Mouse (Mus musculus) myocyte (in vitro differentiated cells): Measurements from ENCODE around the gene Ttc28. TPM values are rescaled to one million over a fixed set of nuclear protein-coding genes. Genes with fewer than 3 reads are reported as not detected.

Experiments used
- H3K27me3 ChIP-seq: one replicate; pipeline ENCODE4 v1.6.1; 2011; ENCODE audit not compliant: control insufficient read depth, insufficient read depth, insufficient read length
- H3K36me3 ChIP-seq: one replicate; pipeline ENCODE4 v1.6.1; 2011; ENCODE audit not compliant: control insufficient read depth, insufficient read depth
- H3K4me2 ChIP-seq: one replicate; pipeline ENCODE4 v1.6.1; 2011; ENCODE audit warnings: low read depth, control low read depth
- H3K4me3 ChIP-seq: one replicate; pipeline ENCODE4 v1.5.1; 2011; ENCODE audit warnings: mild to moderate bottlenecking, control low read depth, moderate library complexity
- H3K79me2 ChIP-seq: one replicate; pipeline ENCODE4 v1.6.1; 2011; ENCODE audit not compliant: control insufficient read depth, insufficient read depth
- H3ac ChIP-seq: one replicate; pipeline ENCODE4 v1.6.1; 2011; ENCODE audit not compliant: control insufficient read depth, insufficient read length
- CEBPB ChIP-seq: IDR thresholded peaks from 2 replicates; pipeline ENCODE4 v1.6.1; 2011; ENCODE audit warnings: mild to moderate bottlenecking, moderate library complexity; ENCODE audit not compliant: poor library complexity, insufficient read depth, severe bottlenecking
- E2F4 ChIP-seq: IDR thresholded peaks from one replicate; pipeline ENCODE4 v1.6.1; 2011; ENCODE audit warnings: mild to moderate bottlenecking, control low read depth, moderate library complexity; ENCODE audit not compliant: insufficient read depth
- MAX ChIP-seq: IDR thresholded peaks from one replicate; pipeline ENCODE4 v1.6.1; 2011; ENCODE audit warnings: low read depth, mild to moderate bottlenecking, control low read depth
- MYOD1 ChIP-seq, 3 experiments: IDR thresholded peaks; one replicate each; pipeline ENCODE4 v1.6.1; 2011; ENCODE audit warnings: control low read depth in 2 of 3, low read depth in 2 of 3, mild to moderate bottlenecking in 2 of 3, moderate library complexity in 1 of 3; ENCODE audit not compliant: insufficient read length in 2 of 3, control insufficient read depth in 1 of 3
- MYOG ChIP-seq, 3 experiments: IDR thresholded peaks; one replicate each; pipeline ENCODE4 v1.6.1; 2011; ENCODE audit warnings: control low read depth in 2 of 3, low read depth in 2 of 3, mild to moderate bottlenecking in 2 of 3; ENCODE audit not compliant: insufficient read length in 2 of 3, control insufficient read depth in 1 of 3, insufficient read depth in 1 of 3
- POLR2A ChIP-seq: IDR thresholded peaks from one replicate; pipeline ENCODE4 v1.6.1; 2011; ENCODE audit warnings: low read depth, mild to moderate bottlenecking, control low read depth, moderate library complexity; ENCODE audit not compliant: insufficient read length
- POLR2AphosphoS2 ChIP-seq: IDR thresholded peaks from one replicate; pipeline ENCODE4 v1.6.1; 2011; ENCODE audit warnings: low read depth, control low read depth; ENCODE audit not compliant: insufficient read length
- REST ChIP-seq: IDR thresholded peaks from one replicate; pipeline ENCODE4 v1.6.1; 2011; ENCODE audit warnings: mild to moderate bottlenecking, control low read depth, moderate library complexity; ENCODE audit not compliant: insufficient read depth, insufficient read length
- SRF ChIP-seq: IDR thresholded peaks from one replicate; pipeline ENCODE4 v1.6.1; 2011; ENCODE audit warnings: low read depth; ENCODE audit not compliant: control insufficient read depth, insufficient read length
- TCF12 ChIP-seq: IDR thresholded peaks from one replicate; pipeline ENCODE4 v1.6.1; 2011; ENCODE audit warnings: mild to moderate bottlenecking, control low read depth; ENCODE audit not compliant: poor library complexity, insufficient read depth, severe bottlenecking
- TCF3 ChIP-seq: IDR thresholded peaks from one replicate; pipeline ENCODE4 v1.6.1; 2011; ENCODE audit warnings: low read depth, control low read depth; ENCODE audit not compliant: insufficient read length
- USF1 ChIP-seq: IDR thresholded peaks from one replicate; pipeline ENCODE4 v1.6.1; 2011; ENCODE audit warnings: low read depth, mild to moderate bottlenecking, control low read depth, moderate library complexity
- polyA plus RNA-seq: library from polyadenylated mRNA; unstranded; fragments of >200 nt; fragmentation: generic; extraction: Trizol; gene quantifications from one replicate; pipeline ENCODE4 v1.2.1, GENCODE M21; 2012; ENCODE audit warnings: missing spikeins

Ttc28 gene
- polyA plus RNA-seq, 1 experiment: 8.5 TPM

DNA sequence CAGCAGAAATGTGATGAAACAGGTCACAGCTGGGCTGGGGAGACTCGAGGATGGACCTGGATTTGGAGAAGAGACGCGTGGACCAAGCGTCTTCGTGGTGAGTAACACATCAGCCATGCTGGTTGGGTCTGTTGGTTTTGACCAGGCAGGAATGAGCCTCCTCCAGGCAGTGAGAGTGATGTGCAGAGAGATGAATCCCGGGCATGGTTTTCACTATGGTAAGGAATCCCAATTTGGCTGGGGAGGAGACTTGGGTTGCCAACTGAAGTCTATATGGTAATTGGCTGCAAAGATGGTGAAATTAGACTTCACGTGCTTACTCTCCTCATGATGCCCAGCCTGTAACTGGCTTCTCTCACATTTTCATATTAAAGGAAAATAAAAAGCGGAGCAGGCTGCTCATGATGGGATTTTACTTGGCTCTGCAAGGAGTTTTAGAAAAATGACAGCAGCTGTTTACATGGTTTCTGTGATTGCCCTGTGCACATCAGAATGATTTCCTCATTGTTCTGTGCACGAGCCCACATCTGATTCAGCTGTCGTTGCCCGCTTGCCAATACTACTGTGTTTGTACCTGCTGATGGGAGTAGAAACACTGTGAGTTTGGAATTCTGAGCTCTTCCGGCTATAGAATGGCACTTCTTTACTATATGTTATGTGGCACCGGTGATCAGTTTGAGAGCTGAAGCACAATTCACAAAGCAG, 117.4 kb downstream of the Ttc28 start:
- H3ac ChIP-seq: no peak overlapping the region
- no peaks in the 10 kb centered on the region for H3K27me3 ChIP-seq
- H3K79me2 ChIP-seq: no peaks in the 10 kb centered on the region
- H3K36me3 ChIP-seq: no peaks in the 10 kb centered on the region
- H3K4me2 ChIP-seq: no peak overlapping the region
- H3K4me3 ChIP-seq: no peak overlapping the region
- no peak for TF ChIP-seq TCF3
- no peak for TF ChIP-seq MAX
- no peak for TF ChIP-seq CEBPB
- no peak for TF ChIP-seq TCF12
- TF ChIP-seq SRF: no peak
- TF ChIP-seq MYOD1 (IDR thresholded peaks at IDR 0.05; ENCODE audit: control insufficient read depth in 1 of 3, insufficient read length in 2 of 3, low read depth in 2 of 3): no peak

DNA sequence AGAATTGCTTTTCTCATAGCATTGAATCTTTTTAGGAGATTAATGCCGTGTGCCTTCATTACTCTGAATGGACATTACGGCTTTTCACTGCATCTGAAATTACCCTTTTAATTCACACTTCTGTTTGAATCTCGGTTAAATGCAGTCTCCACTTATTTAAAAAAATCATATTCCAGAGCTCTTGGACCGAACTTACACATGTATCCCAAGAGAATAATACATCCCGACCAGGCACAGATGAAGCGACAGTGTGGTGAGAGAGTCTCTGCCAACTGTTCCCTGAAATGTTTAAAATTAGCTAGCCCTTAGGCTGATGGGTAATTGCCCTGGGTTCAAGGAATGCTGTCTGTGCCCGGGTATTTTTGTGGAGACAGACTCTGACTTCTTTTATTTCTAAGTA, 118.1 kb downstream of the Ttc28 start:
- Histone ChIP-seq H3K36me3 (no peaks in the 10 kb centered on the region), H3K79me2 (no peaks in the 10 kb centered on the region), H3K4me2 (no peak overlapping the region), H3ac (no peak overlapping the region), H3K4me3 (no peak overlapping the region), H3K27me3 (no peaks in the 10 kb centered on the region)
- TF ChIP-seq CEBPB: no peak
- TF ChIP-seq TCF3: no peak
- TF ChIP-seq POLR2A: no peak
- no peak for TF ChIP-seq SRF
- TF ChIP-seq MYOD1 (IDR thresholded peaks at IDR 0.05; ENCODE audit: control insufficient read depth in 1 of 3, insufficient read length in 2 of 3, low read depth in 2 of 3): no peak
- TF ChIP-seq REST: no peak
- no peak for TF ChIP-seq TCF12
- TF ChIP-seq MAX: no peak
- TF ChIP-seq MYOG (IDR thresholded peaks at IDR 0.05; ENCODE audit: control insufficient read depth in 1 of 3, insufficient read depth in 1 of 3, insufficient read length in 2 of 3, low read depth in 2 of 3): no peak
- TF ChIP-seq POLR2AphosphoS2: no peak
- TF ChIP-seq E2F4: no peak
- no peak for TF ChIP-seq USF1

DNA sequence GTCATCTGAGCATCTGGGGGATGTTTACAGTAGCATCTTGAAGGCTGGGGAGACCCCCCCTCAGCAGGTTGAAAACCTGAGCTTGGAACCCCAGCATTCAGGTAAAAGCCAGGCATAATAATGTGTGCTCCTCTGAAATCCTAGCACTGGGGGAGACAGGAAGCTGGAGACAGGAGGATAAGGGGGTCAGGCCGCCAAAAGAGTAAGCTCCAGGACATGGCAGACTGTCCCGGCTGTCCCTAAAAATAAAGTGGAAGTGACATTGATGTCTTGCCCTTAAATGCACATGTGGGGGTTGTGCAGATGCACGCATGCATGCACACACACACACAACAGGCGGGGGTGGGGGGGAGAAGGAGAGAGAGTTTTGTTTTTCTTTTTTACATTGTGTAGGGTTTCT, 118.7 kb downstream of the Ttc28 start:
- Histone ChIP-seq H3K36me3 (no peaks in the 10 kb centered on the region), H3K4me3 (no peak overlapping the region), H3ac (no peak overlapping the region), H3K79me2 (no peaks in the 10 kb centered on the region), H3K4me2 (no peak overlapping the region), H3K27me3 (no peaks in the 10 kb centered on the region)
- TF ChIP-seq TCF12 (no peak), SRF (no peak)

DNA sequence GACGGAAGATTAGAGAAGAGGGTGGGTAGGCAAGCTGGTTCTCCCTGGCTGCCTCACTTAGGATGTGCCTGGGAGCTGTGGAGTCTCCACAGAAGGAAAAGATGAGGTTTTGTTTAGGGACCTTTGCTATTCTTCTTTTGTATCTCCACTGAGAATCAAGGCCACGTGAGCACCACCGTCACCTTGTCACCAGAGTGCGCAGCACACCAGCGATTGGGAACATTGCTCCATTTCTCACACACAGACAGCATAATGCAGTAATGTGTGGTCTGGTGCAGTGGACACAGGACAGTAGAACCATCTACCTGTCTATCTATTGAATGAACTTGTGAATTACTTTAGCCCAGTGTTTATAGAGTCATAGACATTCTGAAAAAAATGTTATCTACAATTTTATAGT, 121.3 kb downstream of the Ttc28 start:
- Histone ChIP-seq H3K36me3 (no peaks in the 10 kb centered on the region), H3K79me2 (no peaks in the 10 kb centered on the region)
- no peak for TF ChIP-seq MYOG (IDR thresholded peaks at IDR 0.05; ENCODE audit: control insufficient read depth in 1 of 3, insufficient read depth in 1 of 3, insufficient read length in 2 of 3, low read depth in 2 of 3)
- no peak for TF ChIP-seq CEBPB
- TF ChIP-seq REST: no peak
- TF ChIP-seq E2F4: no peak
- TF ChIP-seq POLR2A: no peak
- TF ChIP-seq MAX: no peak
- no peak for TF ChIP-seq USF1
- TF ChIP-seq TCF12: no peak
- no peak for TF ChIP-seq TCF3
- no peak for TF ChIP-seq MYOD1 (IDR thresholded peaks at IDR 0.05; ENCODE audit: control insufficient read depth in 1 of 3, insufficient read length in 2 of 3, low read depth in 2 of 3)
- no peak for TF ChIP-seq SRF
- no peak for TF ChIP-seq POLR2AphosphoS2

DNA sequence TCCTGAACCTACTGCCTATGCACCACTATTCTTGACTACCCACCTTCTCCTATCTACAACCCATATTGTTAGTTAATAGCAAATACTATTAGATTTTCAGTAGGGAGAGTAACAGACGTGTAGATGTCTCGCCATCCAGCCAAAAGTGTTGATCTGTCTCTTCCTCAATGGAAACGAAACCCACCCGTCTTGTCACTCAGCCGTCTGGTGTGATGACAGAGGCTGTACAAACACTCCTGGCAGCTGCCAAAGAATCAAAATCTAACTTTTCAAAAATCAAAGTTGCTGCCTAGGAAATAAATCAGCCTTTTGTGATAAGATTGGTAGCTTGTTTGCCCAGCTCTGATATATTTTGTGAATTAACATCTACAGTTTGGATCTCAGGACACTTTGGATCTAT, 123.6 kb downstream of the Ttc28 start:
- TF ChIP-seq MYOG (IDR thresholded peaks at IDR 0.05; ENCODE audit: control insufficient read depth in 1 of 3, insufficient read depth in 1 of 3, insufficient read length in 2 of 3, low read depth in 2 of 3) (no peak), REST (no peak), USF1 (no peak), MAX (no peak), TCF12 (no peak), CEBPB (no peak), POLR2A (no peak), E2F4 (no peak), MYOD1 (IDR thresholded peaks at IDR 0.05; ENCODE audit: control insufficient read depth in 1 of 3, insufficient read length in 2 of 3, low read depth in 2 of 3) (no peak), SRF (no peak)
- no peaks in the 10 kb centered on the region for H3K79me2 ChIP-seq
- no peak overlapping the region for H3K4me2 ChIP-seq
- H3K27me3 ChIP-seq: no peaks in the 10 kb centered on the region
- no peak overlapping the region for H3K4me3 ChIP-seq
- H3ac ChIP-seq: no peak overlapping the region
- no peaks in the 10 kb centered on the region for H3K36me3 ChIP-seq

More for the DNA sequence above, 121.3 kb downstream of the Ttc28 start:
- no peak overlapping the region for H3ac ChIP-seq
- H3K4me2 ChIP-seq: no peak overlapping the region
- no peak overlapping the region for H3K4me3 ChIP-seq
- H3K27me3 ChIP-seq: no peaks in the 10 kb centered on the region
